Mouse (Mus musculus) lung, embryonic 14.5 days (tissue): ENCODE measurements at regions not wholly inside any gene's neighbourhood (a gene's known extent, or its start where the extent isn't known, plus 50 kb on each side); places are given as distances from the start of the nearest gene placed in this dataset.

Experiments
- ATAC-seq: fragments of 200-750 bp; cut with Nextera tagmentation; 2 replicates; pipeline ENCODE4 v1.8.0; 2017; ENCODE audit warnings: mild to moderate bottlenecking, moderate TSS enrichment, moderate library complexity; ENCODE audit not compliant: insufficient read depth
- DNase-seq: peaks from one replicate; pipeline ENCODE4 v3.0.0-alpha.2; 2015
- H3K27ac ChIP-seq: fragments of 300-500 bp; sonication (generic); 2 replicates; pipeline ENCODE4 v1.5.1; 2014; ENCODE audit warnings: low read depth, mild to moderate bottlenecking, moderate library complexity
- H3K27me3 ChIP-seq: fragments of 300-500 bp; sonication (generic); 2 replicates; pipeline ENCODE4 v1.6.1; 2014; ENCODE audit warnings: low read length, control low read depth; ENCODE audit not compliant: insufficient read depth
- H3K36me3 ChIP-seq: fragments of 300-500 bp; sonication (generic); 2 replicates; pipeline ENCODE4 v1.6.1; 2014; ENCODE audit warnings: control low read depth; ENCODE audit not compliant: insufficient read depth
- H3K4me1 ChIP-seq: fragments of 300-500 bp; sonication (generic); 2 replicates; pipeline ENCODE4 v1.6.1; 2014; ENCODE audit warnings: antibody characterized with exemption, control low read depth; ENCODE audit not compliant: insufficient read depth
- H3K4me2 ChIP-seq: fragments of 300-500 bp; sonication (generic); 2 replicates; pipeline ENCODE4 v1.6.1; 2014; ENCODE audit warnings: mild to moderate bottlenecking
- H3K4me3 ChIP-seq: fragments of 300-500 bp; sonication (generic); 2 replicates; pipeline ENCODE4 v1.5.1; 2014; ENCODE audit warnings: low read depth, low read length
- H3K9ac ChIP-seq: fragments of 300-500 bp; sonication (generic); 2 replicates; pipeline ENCODE4 v1.6.1; 2014
- H3K9me3 ChIP-seq: fragments of 300-500 bp; sonication (generic); 2 replicates; pipeline ENCODE4 v1.6.1; 2016; ENCODE audit warnings: low read depth, low read length, control low read depth
- CTCF ChIP-seq: IDR thresholded peaks from 2 replicates; pipeline ENCODE4 v1.5.1; 2016; ENCODE audit warnings: antibody characterized with exemption, low read depth
- WGBS: fragments of 180-500 bp; shearing (Covaris S2); extraction: QIAGEN DNeasy Blood & Tissue Kit; methylation state at CpG from one replicate; pipeline ENCODE4 v1.1.7; 2014; 5-methylcytosine and 5-hydroxymethylcytosine counted together

DNA sequence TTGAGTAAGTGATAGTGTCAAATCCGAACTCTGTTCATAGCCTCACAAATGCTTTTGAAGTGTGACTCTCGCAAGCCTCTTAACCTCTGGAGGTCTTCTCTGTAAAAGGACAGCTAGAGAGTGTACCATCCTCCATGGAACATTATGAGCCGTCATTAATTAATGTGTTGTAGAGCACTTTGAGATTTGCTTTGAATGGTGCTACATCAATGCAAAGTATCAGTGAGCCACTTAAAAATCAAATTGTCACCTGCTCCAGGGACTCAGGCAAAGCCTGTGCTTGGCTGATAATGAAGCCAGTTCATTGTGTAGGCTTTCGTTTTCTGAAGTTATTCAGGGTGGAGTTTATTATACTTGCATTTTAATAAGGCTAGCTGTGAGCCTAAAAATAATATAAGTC, 801.8 kb upstream of the B3galt2 start:
- no peak overlapping the region for H3K27ac ChIP-seq
- no peaks in the 10 kb centered on the region for H3K27me3 ChIP-seq
- DNase-seq (no peak), ATAC-seq (no peak)
- 38% methylated on average over 4 of the region's 4 CpGs for WGBS
- no peak overlapping the region for H3K9ac ChIP-seq
- no peaks in the 10 kb centered on the region for H3K9me3 ChIP-seq
- TF ChIP-seq CTCF: no peak
- H3K4me3 ChIP-seq: no peak overlapping the region
- no peak overlapping the region for H3K4me2 ChIP-seq
- no peaks in the 10 kb centered on the region for H3K4me1 ChIP-seq
- no peaks in the 10 kb centered on the region for H3K36me3 ChIP-seq

DNA sequence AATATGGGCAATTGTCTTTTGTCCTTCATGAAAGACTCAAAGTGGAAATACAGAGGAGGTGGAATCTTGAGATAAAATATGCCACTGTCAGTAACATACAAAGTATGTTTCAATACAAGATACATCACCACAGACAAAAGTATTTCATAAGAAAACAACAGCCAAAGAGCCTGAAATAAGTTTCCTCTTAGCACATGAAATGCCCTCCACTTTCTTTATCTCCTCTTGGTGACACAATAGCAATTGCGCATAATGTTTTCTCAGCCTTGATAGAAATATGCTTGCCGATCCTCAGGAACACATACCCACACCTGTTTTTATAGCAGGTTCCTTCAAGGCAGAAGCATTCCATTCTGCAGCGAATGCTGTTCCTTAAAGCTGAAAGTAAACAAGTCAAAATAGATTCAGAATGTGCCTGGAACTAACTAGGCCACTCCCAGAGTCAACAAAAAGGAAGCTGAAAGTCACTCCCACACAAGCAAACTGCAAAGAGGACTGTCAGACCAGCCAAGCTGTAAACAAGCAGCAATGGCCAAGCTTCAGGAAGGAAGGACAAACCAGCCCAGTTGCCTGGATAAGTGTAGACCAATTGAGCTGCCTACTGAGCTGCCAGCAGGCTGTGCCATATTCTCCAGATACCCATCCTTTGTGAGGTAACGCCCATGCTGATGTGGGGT, 773.3 kb upstream of the B3galt2 start:
- Histone ChIP-seq H3K27ac (no peak overlapping the region), H3K9ac (no peak overlapping the region), H3K9me3 (no peaks in the 10 kb centered on the region), H3K36me3 (no peaks in the 10 kb centered on the region), H3K4me1 (no peaks in the 10 kb centered on the region), H3K4me3 (no peak overlapping the region), H3K27me3 (no peaks in the 10 kb centered on the region), H3K4me2 (no peak overlapping the region)
- 64% methylated on average over 4 of the region's 4 CpGs for WGBS
- no peak for ATAC-seq
- no peak for TF ChIP-seq CTCF
- no peak for DNase-seq

DNA sequence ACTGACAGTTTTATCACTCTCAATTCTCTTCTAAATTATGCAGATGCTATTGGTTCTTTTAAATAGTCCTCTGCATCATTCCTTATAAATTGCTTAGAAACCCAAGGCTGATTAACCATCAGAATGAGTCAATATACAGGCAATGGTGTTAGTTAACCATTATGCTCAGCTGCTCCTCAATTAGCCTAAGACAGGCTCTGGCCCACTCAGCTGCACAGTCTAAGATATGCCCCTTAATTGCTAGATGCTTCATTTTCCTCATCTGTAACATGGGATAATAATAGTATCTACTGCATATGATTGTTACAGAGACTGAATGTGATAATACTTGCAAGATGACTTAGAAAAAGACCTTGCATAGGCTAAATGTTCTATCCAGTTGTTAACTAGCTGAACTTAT, 748.6 kb upstream of the B3galt2 start:
- Histone ChIP-seq H3K27me3 (no peaks in the 10 kb centered on the region), H3K9ac (no peak overlapping the region), H3K4me3 (no peak overlapping the region), H3K36me3 (no peaks in the 10 kb centered on the region), H3K9me3 (no peaks in the 10 kb centered on the region), H3K27ac (no peak overlapping the region), H3K4me1 (no peaks in the 10 kb centered on the region), H3K4me2 (no peak overlapping the region)
- no peak for TF ChIP-seq CTCF
- DNase-seq (no peak), ATAC-seq (no peak)

DNA sequence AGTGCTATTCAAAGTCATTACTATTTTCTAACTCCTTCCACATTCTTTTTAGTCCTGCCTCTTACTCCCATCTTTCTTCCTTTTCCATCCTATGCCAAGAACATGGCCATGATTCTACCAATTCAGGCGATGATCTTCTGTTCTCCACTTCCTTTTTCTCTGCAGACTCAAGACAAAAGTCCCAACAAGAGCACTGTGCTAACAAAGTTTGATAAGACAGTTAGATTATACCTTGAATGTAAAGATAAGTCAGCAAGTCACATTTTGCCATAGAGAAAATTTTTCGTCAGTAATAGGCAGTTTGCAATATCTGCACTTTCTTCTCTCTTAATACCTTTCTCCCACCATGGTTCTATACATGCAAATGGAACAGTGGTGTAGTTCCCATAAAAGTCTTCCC, 747.3 kb upstream of the B3galt2 start:
- no peak overlapping the region for H3K27ac ChIP-seq
- TF ChIP-seq CTCF: no peak
- 87% methylated on average over 2 of the region's 2 CpGs for WGBS

DNA sequence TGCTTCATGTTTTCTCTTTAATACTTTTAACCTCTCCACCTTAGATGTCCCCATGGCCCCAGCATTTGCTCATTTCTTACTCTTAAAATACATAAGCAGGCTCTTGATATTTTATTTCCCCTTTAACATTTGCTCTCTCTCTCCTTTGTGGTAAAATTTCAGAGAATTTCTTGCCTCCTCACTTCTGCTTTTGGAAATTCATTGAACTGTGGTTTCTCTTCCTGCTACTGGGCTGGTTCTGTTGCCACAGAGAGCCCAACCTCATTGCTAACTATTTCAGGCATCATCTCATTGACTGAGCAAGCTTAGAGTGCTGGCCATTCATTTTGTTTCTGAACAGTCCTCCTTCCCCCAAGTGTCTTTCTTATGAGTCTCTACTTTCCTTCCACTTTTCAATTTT, 746.3 kb upstream of the B3galt2 start:
- TF ChIP-seq CTCF: no peak
- no peak overlapping the region for H3K4me2 ChIP-seq
- H3K9ac ChIP-seq: no peak overlapping the region
- H3K27ac ChIP-seq: no peak overlapping the region
- H3K27me3 ChIP-seq: no peaks in the 10 kb centered on the region
- no peaks in the 10 kb centered on the region for H3K36me3 ChIP-seq
- no peaks in the 10 kb centered on the region for H3K9me3 ChIP-seq
- H3K4me1 ChIP-seq: no peaks in the 10 kb centered on the region
- no peak overlapping the region for H3K4me3 ChIP-seq
- ATAC-seq (no peak), DNase-seq (no peak)

More for the DNA sequence above, 747.3 kb upstream of the B3galt2 start:
- no peak for DNase-seq
- H3K27me3 ChIP-seq: no peaks in the 10 kb centered on the region
- H3K4me1 ChIP-seq: no peaks in the 10 kb centered on the region
- H3K36me3 ChIP-seq: no peaks in the 10 kb centered on the region
- ATAC-seq: no peak
- no peaks in the 10 kb centered on the region for H3K9me3 ChIP-seq
- H3K4me3 ChIP-seq: no peak overlapping the region
- no peak overlapping the region for H3K9ac ChIP-seq
- H3K4me2 ChIP-seq: no peak overlapping the region

DNA sequence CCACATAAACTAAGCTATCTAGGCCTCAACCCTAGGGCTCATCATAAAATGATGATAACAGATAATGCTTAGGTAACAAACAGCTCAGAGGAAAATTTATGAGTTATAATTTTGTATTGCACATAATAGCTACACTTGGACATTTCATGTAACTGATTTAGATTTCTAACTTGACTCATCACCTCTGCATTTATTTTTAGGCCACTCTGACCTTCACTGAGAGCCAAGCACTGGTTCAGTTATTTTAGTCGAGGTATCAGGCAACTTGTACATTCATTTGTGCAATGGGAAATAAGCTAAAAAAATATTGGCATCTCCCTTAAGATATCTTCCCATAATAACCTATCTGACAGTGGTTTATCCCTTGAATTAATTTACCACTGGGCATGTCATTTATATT, 745.4 kb upstream of the B3galt2 start:
- Histone ChIP-seq H3K9ac (no peak overlapping the region), H3K9me3 (no peaks in the 10 kb centered on the region), H3K36me3 (no peaks in the 10 kb centered on the region), H3K4me1 (no peaks in the 10 kb centered on the region), H3K4me3 (no peak overlapping the region), H3K27me3 (no peaks in the 10 kb centered on the region), H3K4me2 (no peak overlapping the region), H3K27ac (no peak overlapping the region)
- TF ChIP-seq CTCF: no peak
- DNase-seq (no peak), ATAC-seq (no peak)
- WGBS: 54% methylated on average over 1 of the region's 1 CpGs

DNA sequence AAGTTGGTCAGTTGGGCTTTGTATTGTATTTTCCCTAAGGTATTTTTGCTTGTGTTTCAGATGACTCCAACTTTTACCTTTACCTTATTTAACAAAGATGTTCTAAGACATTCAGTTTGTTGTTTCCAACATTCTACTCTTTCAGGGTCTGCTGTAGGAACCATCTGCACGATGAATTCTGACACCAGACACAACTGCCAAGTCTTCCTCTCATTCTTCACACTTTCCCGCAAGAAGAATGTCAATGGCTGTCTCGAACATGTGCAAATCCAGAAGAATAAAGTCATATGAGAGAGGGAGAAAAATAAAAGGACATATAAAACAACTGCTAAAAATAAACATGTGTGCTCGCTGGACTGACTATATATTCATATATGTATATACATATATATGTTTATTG, 730.6 kb upstream of the B3galt2 start:
- H3K4me2 ChIP-seq: no peak overlapping the region
- TF ChIP-seq CTCF: no peak

DNA sequence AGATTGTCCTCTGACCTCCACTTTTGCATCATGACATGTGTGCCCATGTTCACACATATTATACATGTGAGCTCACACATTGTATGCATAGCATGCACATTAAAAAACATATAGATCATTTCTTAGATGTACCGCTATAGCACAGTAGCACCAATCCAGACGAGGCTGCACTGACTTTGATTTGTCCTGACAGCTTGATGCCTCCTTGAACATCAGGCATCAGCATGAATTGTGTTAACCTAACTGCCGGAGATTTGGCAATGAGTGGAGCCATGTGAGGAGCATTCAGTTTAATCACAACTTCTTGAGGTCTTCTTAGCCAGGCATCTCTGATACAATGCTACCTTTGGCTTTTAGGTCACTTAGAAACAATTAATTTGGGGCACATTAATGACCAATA, 683.8 kb upstream of the B3galt2 start:
- no peak overlapping the region for H3K9ac ChIP-seq
- H3K4me2 ChIP-seq: no peak overlapping the region
- no peak overlapping the region for H3K27ac ChIP-seq
- no peaks in the 10 kb centered on the region for H3K36me3 ChIP-seq
- H3K4me3 ChIP-seq: no peak overlapping the region
- H3K4me1 ChIP-seq: no peaks in the 10 kb centered on the region
- DNase-seq (no peak), ATAC-seq (no peak)
- no peaks in the 10 kb centered on the region for H3K27me3 ChIP-seq
- 79% methylated on average over 3 of the region's 3 CpGs for WGBS
- TF ChIP-seq CTCF: no peak
- no peaks in the 10 kb centered on the region for H3K9me3 ChIP-seq

More for the DNA sequence above, 730.6 kb upstream of the B3galt2 start:
- no peaks in the 10 kb centered on the region for H3K9me3 ChIP-seq
- no peaks in the 10 kb centered on the region for H3K4me1 ChIP-seq
- ATAC-seq (no peak), DNase-seq (no peak)
- H3K27me3 ChIP-seq: no peaks in the 10 kb centered on the region
- H3K4me3 ChIP-seq: no peak overlapping the region
- H3K9ac ChIP-seq: no peak overlapping the region
- no peak overlapping the region for H3K27ac ChIP-seq
- no peaks in the 10 kb centered on the region for H3K36me3 ChIP-seq
- WGBS: 78% methylated on average over 4 of the region's 4 CpGs
